Mouse (Mus musculus) G1E (cell line): Measurements from ENCODE around the gene Tmem217.

Source experiments
- CTCF ChIP-seq: IDR thresholded peaks from 2 replicates; pipeline ENCODE4 v1.5.1; 2012; ENCODE audit warnings: low read depth, low read length, inconsistent platforms, mixed read lengths
- GATA1 ChIP-seq: IDR thresholded peaks from 2 replicates; pipeline ENCODE4 v1.6.1; 2012; ENCODE audit warnings: borderline replicate concordance, low read length, inconsistent platforms, mixed read lengths
- GATA2 ChIP-seq: IDR thresholded peaks from 2 replicates; pipeline ENCODE4 v1.6.1; 2012; ENCODE audit warnings: low read depth, low read length, inconsistent platforms, borderline replicate concordance
- POLR2AphosphoS5 ChIP-seq: IDR thresholded peaks from 2 replicates; pipeline ENCODE4 v1.6.1; 2012; ENCODE audit warnings: low read depth, low read length, inconsistent platforms; ENCODE audit not compliant: insufficient replicate concordance
- TAL1 ChIP-seq: conservative IDR thresholded peaks from 2 replicates; pipeline ENCODE4 v1.6.1; 2012; ENCODE audit warnings: low read depth, low read length, inconsistent platforms, mixed read lengths

- TF ChIP-seq CTCF (no peak), GATA1 (no peak), TAL1 (no peak), POLR2AphosphoS5 (no peak), GATA2 (no peak)
Measured at GRCm38 (mm10) chr17:29477357-29477756, 74.8 kb downstream of the Tmem217 start.
